Mouse (Mus musculus) left cerebral cortex, adult 18-20 months (tissue): ENCODE results near the gene Taf8. TPM values are rescaled to one million over a fixed set of nuclear protein-coding genes. Genes with fewer than 3 reads are reported as not detected.
"Not testable (repeated sequence)": the region's sequence is repeated elsewhere in the genome, so short reads cannot be mapped to it uniquely, and the experiment has no call there.

Source experiments
- DNase-seq, 2 experiments: peaks; one replicate each; pipeline ENCODE4 v3.0.0; 2021 to 2022; ENCODE audit warnings: low spot score in 2 of 2, mixed read lengths in 1 of 2
- total RNA-seq, 2 experiments: library from RNA; stranded (reverse); gene quantifications; 2 replicates each; pipeline ENCODE4 v1.2.3; 2021

Taf8 gene
- total RNA-seq, 2 experiments from 2014 or later: 16.8 to 19.1 TPM

DNA sequence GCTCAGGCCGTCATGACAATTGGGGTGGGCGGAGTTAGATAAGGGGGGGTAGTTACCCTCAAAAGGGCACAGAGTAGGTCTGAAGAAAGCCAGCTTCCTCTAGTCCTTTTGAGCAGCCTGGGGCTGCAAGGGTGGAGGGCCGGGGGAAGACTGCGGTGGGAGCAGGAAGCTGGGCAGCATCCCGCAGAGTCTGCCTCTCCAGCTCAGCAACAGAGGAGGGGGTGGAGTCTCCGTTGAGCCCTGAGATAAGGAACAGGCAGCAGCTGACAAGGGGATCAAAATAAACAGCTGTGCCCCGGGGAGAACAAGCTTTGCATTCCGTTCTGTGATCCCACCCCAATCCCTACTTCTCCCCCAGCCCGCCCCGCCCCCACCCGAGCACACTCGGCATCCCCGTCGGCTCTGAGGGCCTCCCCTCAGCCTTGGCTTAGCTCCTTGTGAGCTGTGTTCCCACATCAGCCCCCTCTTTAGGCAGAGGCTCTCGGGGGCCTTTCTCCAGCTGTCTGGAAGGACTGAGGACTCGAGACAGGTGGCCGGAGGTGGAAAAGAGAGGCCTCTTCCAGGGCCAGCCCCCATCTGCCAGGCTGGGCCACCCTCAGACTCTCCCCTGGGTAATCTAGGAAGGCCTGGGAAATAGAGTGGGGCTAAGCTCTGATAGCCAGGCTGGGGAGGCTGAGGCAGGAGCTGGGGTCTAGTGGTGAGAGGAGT, 19.6 kb upstream of the Taf8 start:
- no peak for DNase-seq

DNA sequence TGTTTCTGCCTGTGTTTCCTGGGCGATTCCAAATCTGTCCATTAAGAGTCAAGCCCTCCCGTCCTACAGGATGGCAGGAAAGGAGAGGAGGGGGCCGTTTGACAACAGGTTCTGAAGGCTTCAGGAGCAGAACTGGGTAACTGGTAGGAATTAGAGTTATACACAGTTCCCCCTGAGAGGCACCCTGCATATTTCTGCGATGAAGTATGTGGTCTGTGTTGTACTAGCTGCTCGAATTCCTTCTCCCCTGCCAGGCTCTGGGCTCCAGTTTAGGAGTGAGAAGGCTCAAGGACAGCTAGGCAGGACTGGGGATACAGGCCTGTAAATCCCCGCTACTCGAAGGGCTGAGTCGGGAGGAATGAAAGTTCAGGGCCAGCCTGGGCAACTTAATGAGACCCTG, 16.1 kb upstream of the Taf8 start:
- DNase-seq: no peak

DNA sequence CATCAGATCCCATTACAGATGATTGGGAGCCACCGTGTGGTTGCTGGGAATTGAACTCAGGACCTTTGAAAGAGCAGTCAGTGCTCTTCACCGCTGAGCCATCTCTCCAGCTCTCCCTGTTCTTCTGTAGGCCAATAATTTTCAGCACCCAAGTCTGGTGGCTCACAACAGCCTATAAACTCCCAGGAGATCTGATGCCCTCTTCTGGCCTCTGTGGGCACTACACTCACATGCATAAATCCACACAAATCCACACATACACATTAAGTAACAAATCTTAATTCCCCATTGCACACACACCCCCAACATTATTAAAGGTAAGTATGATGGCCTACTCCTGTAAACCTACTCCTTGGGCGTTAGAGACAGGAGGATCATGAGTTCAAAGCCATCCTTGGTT, 14.1 kb upstream of the Taf8 start:
- DNase-seq: no peak

DNA sequence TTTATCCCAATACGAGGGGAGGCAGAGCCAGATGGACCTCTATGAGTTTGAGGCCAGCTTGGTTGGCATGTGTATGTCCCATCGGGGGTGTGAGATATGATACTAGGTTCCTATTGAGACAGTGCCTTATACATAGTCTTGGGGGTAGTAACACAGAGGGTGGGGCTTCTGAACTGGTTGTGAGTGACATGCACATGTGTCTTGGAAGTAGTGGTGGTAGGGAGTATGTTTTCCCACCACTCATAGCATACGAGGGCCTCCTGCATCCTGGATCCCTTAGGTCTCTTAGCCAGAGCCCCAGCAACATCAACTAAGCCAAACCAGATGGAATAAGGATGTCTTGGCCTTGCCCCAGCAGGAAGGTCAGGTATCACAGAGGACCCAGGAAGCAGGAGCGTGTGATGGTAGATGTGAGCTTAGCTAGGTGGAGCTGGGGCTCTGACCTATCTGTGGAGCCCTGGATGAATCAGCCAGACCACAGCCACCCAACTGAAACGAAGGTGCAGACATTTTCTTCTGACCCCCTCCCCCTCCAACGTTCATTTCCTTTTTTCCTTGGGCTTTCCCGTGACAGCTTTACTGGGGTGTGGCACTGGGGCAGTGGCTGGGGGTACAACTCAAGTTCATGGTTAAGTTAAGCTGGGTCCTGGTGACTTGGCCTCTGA, 13.2 kb upstream of the Taf8 start:
- DNase-seq: no peak

DNA sequence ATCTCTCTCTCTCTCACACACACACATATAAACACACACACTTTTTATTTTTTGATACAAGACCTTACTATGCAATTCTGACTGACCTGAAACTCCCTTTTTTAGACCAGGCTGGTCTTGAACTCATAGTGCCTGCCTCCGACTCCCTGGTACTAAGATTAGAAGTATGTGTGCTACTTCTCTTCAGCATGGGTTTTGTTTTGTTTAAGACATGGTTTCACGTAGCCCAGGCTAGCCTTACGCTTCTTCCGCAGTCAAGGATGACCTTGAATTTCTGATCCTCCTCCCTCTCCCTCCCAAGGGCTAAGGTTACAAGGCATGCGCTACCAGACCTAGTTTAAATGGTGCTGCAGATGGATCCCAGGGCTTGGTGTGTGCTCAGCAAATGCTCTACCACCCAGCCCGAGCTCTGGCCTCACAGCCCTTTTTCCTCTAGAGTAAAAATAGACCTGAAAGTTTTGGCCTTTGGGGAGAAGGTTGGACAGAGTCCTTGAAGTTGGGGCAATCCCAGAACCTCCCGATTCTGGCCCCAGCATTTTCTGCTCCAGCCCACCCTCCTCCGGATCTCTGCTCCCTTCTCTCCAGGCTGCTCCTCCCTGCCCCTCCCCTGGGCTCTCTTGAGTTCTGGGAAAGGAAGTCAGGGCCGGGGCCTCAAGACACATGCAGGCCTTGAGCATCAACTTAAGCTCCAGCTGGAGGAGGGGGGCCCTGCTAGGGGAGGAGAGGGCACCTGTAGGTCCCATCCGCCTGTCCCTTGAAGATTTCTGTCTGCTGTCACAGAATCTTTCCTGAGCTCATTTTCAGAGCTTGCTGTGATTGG, 11.1 kb upstream of the Taf8 start:
- no peak for DNase-seq

DNA sequence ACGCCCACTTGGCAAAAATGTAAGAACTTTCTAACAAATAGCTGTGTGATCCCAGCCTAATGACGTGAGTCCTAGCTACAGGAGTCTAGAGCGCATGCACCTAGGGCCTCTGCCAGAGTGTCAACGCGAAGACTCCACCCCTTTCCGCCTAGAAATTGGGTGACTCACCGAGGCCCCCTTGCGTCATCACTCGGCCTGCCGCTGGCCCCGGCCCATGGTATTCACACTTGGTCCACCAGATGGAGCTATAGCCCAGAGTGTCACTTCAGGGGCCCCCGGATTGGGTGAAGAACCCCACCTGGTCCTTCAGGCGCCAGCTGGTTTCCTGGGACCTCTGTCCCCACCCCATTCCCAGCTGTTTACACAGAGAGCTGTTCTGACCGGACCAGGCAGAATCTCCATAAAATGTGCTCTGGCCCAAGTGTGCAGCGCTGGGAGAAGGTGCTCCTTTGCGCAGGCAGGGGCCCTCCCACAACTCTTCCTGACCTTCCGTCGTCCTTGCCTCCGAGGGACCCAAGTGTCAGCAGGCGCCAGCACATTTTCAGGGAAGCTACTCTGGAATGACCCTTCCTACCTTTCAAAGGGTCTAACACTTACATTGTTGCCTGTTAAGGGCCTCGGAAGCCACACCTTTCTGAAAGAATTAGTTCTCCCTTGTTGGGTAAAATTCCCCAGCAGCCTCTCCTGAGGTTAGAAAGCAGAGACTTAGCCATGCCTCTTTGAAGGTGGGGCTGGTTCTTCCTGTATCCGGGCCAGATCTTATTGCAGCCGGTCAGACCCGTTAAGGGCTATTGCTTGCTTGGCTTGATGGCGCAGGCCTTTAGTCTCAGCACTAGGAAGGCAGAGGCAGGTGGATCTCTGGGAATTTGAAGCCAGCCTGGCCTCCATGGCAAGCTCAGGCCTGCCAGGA, 9.3 kb upstream of the Taf8 start:
- peak; percentile 95 to 97 for DNase-seq

DNA sequence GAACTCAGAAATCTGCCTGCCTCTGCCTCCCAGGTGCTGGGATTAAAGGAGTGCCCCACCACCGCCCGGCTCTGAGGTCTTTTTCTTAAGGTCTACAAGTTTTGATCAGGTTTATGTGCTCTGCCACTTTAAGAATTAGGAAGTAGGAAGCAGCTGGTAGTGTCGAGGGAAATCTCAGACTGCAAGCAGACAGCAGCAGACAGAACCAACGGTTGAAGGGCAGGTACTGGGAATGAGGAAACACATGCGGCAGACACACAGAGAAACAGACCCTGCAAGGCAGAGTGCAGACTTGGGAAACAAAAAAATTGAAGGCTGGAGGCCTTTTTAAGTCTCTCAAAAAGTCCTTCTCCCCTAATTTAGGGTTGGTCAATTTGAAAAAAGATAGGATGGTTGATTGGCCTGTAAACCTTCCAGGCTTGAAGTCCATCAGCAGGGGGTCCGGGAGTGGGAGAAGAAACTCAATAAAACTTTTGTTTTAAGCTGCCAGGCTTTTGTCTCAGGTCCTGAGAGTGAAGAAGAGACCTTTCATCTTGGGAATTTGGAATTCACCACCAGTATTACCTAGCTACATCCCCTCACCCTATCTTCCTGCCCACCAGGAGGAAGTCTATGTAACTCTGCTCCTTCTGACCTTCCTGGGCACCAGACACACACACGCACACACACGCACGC, 7.1 kb upstream of the Taf8 start:
- no peak for DNase-seq

DNA sequence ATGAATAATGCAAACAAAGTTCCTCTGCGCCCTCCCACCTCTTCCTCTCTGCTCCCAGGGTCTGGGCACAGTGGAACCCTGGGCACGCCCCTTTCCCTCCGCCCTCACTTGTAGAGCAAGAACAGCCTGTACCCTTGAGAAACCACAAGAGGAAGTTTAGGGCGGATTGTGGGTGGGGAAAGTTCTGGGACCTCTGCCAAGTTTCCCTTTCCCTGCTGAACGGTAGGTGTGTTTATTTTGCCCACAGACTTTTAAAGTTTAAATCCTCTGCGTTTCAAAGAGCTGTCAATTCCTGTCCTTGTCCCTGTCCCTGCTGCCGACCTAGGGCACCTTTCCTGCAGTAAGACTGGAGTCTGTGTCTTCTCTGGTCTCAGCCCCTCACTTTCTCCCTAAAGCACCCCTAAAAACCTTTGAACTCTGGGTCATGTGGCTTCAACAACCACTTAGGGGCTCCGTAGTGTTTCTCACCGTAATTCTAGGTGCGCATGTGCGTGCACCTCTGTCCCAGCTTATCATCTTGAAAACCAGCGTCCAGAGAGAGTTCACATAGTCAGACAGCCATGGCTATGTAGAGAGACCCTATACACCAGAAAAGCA, 6.0 kb upstream of the Taf8 start:
- DNase-seq: peak; percentile 79 to 88

DNA sequence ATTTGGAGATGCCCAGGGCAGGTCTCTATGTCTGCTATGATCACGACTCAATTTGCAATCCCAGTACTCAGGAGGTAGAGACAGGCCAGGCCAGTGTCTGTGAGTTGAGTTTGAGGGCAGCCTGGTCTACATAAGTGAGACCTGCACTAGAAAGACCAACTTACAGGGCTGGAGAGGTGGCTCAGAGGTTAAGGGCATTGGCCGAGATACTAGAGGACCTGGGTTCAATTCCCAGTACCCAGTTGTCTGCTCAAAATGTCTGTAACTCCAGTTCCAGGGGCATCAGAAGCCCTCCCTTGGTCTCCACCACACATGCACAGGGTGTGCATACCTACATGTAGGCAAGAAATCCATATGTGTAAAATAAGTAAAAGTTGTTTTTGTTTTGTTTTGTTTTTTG, 5.4 kb upstream of the Taf8 start:
- DNase-seq: no peak

DNA sequence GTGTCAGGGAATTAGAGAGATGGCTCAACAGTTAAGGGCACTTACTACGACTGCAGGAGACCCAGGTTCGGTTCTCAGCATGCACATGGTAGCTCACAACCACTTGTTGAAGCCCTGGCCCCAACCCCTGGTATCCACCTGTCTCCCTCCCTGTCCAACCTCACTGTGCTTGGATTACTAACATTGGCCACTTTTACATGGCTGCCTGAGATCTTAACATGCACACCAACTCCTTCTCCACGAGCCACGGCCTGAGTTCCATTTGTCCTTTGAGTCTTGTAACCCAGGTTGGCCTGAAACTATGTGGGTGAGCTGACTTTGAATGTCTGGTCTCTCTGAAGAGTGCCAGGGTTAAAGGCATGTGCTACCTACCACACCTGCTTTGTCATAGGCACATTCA, 4.6 kb upstream of the Taf8 start:
- no peak for DNase-seq

DNA sequence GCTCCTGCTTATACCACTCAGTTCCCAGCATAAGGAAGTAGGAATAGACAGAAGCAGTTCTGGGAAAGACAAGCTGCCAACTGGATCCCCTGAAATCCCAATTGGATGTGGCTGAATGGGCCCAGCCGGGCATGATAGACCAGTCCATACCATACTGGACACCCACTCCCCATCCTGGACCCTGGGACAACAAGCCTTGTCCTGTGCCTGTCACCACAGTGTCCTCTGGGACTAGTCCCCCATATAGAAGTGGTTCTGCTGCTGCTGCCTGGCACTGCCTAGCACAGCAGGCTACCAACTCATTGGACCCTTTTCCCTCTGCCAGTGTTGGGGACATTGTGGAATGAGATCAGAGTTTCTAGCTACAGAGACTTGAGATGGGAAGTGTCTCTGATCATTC, 4.0 kb upstream of the Taf8 start:
- no peak for DNase-seq

DNA sequence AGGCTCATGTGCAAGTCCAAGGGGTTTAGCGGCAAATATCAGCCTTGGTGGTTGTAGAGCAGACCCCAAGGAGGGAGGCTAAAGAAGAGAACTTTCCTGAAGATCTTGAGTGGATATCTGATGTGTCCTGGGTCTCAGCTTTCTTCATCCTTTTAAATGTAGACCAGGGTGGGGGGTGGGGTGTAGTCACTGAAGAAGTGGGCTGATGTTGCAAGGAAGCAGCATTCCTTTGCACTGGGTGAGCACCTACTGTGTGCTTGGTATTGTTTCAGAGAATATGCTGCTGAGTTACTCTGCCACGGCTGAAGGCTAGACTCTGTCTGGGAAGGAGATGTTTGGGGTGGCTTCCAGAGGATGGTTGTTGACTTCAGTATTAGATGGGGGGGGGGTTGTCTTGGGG, 3.5 kb upstream of the Taf8 start:
- no peak for DNase-seq

DNA sequence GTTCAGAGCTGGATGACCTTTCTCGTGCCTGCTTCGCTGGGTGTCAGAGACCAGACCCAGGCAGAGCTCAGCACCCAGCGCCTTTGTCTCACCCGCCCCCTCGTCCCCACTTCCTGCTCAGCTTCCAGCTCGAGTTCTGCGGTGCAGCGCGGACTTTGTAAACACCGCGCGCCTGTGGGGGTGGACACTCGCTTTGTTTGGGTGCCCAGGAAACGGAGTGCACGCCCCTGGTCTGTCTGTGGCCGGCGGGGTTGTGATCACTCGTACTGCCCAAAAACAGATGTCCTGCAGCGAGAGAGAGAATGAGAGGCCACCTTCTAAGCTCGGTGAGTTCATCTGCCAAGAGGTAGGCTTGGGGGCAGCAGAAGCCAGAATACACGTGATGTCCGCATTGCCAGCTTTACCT, 2.9 kb upstream of the Taf8 start, which contains the start of gene Ccnd3:
Gene Ccnd3, plus strand, starts transcription at position 111 of the 406 bp plus-strand sequence.
- DNase-seq: peak; percentile 60 to 72

DNA sequence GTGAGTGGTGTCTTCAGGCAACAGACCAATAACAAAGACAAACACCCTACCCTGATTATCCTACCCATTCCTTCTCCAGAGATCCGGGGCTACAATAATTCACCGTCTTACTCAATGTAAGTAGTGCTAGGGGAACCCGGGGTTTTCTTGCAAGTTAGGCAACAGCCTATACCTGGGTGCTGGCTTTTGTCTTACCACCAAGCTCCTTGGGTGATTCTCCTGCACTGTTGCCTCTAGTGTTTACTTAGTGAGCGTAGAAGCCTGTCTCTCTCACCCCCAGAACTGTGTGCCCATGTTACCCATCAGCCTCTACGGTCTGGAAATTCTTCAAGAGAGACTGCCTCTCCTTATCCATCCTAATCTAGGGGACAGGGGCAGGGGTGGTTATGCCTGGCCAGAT, 2.1 kb upstream of the Taf8 start:
- DNase-seq: no peak

DNA sequence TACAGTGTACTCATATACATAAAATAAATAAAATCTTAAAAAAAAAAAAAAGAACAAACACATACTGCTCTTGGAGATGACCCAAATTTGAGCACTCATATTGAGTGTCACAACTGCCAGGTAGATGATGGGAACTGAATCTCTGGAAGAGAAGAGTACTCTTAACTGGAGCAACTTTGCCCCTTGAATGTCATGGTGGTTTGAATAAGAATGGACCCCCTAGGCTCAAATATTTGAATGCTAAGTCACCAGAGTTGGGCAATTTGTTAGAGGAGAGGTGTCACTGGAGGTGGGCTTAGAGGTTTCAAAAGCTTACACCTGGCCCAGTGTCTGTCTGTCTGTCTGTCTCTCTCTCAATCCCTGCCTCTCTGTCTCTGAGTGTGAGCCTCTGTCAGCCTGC, 1.6 kb upstream of the Taf8 start:
- no peak for DNase-seq

DNA sequence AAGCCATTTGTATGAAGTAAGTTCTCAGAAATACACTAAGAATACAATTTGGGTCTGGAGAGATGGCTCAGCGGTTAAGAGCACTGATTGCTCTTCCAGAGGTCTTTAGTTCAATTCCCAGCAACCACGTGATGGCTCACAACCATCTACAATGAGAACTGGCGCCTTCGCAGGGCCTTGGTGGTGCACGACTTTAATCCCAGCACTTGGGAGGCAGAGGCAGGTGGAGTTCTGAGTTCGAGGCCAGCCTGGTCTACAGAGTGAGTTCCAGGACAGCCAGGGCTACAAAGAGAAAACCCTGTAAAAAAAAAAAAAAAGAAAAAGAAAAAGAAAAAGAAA, 584 bp upstream of the Taf8 start:
- DNase-seq: not testable (repeated sequence)

DNA sequence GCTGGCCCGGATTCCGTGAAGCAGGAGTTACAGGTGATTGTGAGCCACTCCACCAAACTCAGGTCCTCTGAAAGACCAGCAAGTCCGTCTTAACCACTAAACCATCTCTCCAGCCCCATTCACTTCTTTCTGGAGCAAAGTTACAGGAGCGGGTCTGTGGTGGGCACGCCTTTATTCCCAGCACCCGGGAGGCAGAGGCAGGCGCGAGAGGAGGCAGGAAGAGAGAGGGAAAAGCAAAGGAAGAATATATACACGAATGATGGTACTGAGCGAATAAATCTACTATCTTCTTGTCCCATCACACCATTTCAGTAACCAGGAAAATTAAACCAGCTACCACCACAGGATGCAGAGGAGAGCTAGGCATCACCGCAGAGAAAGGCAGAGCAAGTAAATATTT, 561 bp downstream of the Taf8 start:
- no peak for DNase-seq

DNA sequence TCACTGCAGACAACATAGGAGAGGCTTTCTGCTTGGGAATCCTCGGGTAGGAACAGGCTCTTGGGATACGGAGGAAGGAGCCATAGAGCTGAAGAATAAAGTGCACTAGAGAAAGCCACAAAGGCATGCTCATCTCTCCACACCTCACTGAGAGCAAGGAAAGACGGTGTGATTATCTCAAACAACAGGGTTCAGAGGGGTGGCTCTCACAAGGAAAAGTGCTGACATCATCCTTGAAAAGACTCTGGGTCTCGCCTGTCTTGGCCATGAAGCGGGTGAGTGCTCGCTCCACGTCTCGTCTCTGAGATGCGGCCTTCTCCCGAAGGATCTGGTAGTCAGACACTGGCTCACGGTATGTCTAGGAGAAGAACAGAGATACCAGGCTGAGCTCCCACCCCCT, 8.0 kb downstream of the Taf8 start:
- no peak for DNase-seq

DNA sequence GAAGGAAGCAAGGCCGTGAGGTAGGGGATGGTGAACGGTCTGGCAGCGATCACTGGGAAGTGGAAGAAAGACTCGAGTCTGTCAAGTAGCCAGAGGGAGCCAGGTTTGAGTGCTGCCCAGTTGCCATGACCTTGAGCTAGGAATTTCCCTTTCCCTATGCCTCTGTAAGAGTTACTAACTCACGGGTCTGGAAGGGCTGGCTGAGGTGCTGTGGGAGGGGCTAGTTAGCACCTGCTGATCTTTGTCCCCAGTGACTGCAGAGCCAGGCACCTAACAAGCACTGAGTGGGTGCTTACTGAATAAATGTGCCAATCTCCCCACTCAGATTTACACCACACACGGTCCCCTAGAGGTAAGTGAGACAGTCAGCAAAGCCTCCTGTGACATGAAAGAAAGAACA, 8.4 kb downstream of the Taf8 start:
- DNase-seq: no peak

DNA sequence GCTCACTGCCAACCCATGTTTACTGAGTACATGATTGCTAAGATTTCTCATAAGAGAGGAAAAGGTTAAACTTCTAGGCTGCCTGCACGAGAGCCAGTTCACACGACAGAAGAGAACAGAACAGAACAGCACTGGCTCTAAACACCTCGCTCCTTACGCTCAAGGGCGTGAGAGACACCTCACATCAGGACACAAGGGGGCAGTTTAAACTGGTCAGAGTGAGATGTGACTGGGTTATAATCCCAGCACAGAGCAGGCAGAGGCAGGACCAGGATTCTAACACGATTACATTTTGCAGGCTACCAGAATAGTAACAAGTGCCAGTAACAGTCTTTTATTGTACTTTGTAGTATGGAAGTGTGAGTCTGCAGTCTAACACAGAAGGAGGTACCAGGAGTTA, 9.4 kb downstream of the Taf8 start:
- no peak for DNase-seq
